Mouse (Mus musculus) limb, embryonic 15.5 days (tissue): ENCODE measurements around the gene Stxbp1. TPM values are rescaled to one million over a fixed set of nuclear protein-coding genes. Genes with fewer than 3 reads are reported as not detected.

Experiments
- ATAC-seq: fragments of 200-750 bp; cut with Nextera tagmentation; 2 replicates; pipeline ENCODE4 v1.8.0; 2017; ENCODE audit warnings: low read depth, moderate TSS enrichment; ENCODE audit not compliant: insufficient number of reproducible peaks, low FRiP score, low TSS enrichment
- H3K27ac ChIP-seq: fragments of 300-500 bp; sonication (generic); 2 replicates; pipeline ENCODE4 v1.5.1; 2015; ENCODE audit warnings: moderate library complexity, mild to moderate bottlenecking, inconsistent platforms
- H3K27me3 ChIP-seq: fragments of 300-500 bp; sonication (generic); 2 replicates; pipeline ENCODE4 v1.6.1; 2015; ENCODE audit warnings: inconsistent platforms
- H3K36me3 ChIP-seq: fragments of 300-500 bp; sonication (generic); 2 replicates; pipeline ENCODE4 v1.6.1; 2015; ENCODE audit warnings: inconsistent platforms
- H3K4me1 ChIP-seq: fragments of 300-500 bp; sonication (generic); 2 replicates; pipeline ENCODE4 v1.6.1; 2015; ENCODE audit warnings: inconsistent platforms
- H3K4me2 ChIP-seq: fragments of 300-500 bp; sonication (generic); 2 replicates; pipeline ENCODE4 v1.6.1; 2015; ENCODE audit warnings: mild to moderate bottlenecking, inconsistent platforms
- H3K4me3 ChIP-seq: fragments of 300-500 bp; sonication (generic); 2 replicates; pipeline ENCODE4 v1.5.1; 2015; ENCODE audit warnings: mild to moderate bottlenecking, inconsistent platforms
- H3K9ac ChIP-seq: fragments of 300-500 bp; sonication (generic); 2 replicates; pipeline ENCODE4 v1.6.1; 2015; ENCODE audit warnings: inconsistent platforms
- H3K9me3 ChIP-seq: fragments of 300-500 bp; sonication (generic); 2 replicates; pipeline ENCODE4 v1.6.1; 2016; ENCODE audit warnings: inconsistent platforms
- WGBS: fragments of 180-500 bp; shearing (Covaris S2); methylation state at CpG from one replicate; pipeline ENCODE4 v1.1.7; 2015; 5-methylcytosine and 5-hydroxymethylcytosine counted together
- polyA plus RNA-seq: library from polyadenylated mRNA; unstranded; fragments of >200 nt; fragmentation: Nextera tagmentation; extraction: Ambion mirVana; gene quantifications from 2 replicates; pipeline ENCODE4 v1.2.1, GENCODE M21; 2015

Gene Stxbp1
- polyA plus RNA-seq, 1 experiment from 2014 or later: 17.9 TPM

DNA sequence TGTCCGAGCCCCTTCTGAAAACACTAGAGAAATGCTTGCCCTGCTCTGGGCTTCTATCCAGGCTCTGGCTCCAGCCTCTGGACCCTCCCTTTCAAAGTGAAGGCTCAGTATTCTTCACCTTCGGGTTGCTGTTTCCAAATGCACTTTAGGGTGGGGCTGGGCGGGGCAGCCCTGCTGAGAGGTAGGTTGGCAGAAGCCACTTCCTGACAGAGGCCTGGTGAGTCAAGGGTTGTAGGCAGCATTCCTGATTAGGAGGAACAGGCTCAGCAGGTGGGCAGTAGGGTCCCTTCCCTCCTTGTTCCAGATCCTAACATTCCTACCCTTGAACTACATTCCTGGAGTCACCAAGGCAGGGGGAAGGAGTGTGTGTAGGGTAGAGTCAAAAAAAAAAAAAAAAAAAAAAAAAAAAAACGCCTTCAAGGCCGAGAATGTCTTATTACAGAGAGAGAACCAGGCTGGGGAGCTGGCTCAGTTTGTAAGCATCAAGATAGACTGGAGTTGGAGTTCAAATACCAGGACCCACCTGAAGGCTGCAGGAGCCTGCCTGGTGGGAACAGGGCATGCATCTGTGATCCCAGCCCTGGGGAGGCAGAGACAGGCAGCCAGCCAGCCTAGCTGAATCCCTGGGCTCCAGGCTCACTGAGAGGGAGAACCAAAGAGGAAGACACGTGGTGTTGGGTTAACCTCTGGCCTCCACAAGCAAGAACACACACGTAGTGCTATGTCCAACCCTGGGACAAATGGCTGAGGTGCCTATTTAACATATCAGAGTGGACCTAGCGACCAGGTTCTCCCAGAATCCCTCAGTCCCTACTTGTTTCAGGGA is 23.4 kb upstream of the Stxbp1 start:
- no peaks in the 10 kb centered on the region for H3K9me3 ChIP-seq
- 35% methylated on average over 8 of the region's 8 CpGs for WGBS

DNA sequence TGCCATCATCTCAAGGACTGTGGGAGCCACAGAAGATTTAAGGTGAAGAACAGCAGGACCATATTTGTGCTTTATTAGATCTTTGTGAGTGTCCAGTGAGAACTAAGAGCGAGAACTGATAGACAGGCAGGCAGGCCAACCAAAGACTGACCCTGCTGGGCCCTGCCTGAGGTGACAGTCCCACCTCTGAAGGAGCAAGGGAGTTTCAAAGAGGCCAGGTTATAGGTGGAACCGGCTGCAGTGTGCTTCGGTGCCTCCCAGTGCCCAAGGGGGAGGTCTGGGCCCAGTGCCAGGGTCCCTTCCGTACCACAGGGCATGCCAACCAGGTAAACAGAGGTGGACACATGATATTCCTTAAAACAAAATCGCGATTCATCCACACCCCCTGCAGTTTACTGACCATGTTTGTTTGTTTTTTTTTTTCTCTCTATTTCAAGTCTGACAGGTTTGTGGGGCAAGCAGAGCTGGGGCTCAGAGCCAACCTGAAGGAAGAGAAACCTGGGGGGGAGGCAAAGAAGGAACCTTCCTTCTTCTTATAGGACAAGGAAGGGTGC is 22.8 kb upstream of the Stxbp1 start:
- H3K36me3 ChIP-seq: no peaks in the 10 kb centered on the region
- H3K9ac ChIP-seq: no peak overlapping the region
- peaks cover 25% of the 10 kb centered on the region for H3K4me1 ChIP-seq
- 0 out of 2 replicates have a peak overlapping the region, but pooled peaks have one; percentile 12 for H3K4me2 ChIP-seq
- ATAC-seq: no peak
- WGBS: 40% methylated on average over 6 of the region's 6 CpGs
- H3K9me3 ChIP-seq: no peaks in the 10 kb centered on the region
- no peaks in the 10 kb centered on the region for H3K27me3 ChIP-seq
- H3K27ac ChIP-seq: peak overlapping the region; percentile 79
- no peak overlapping the region for H3K4me3 ChIP-seq

More for the DNA sequence above, 23.4 kb upstream of the Stxbp1 start:
- Histone ChIP-seq H3K36me3 (no peaks in the 10 kb centered on the region), H3K4me3 (no peak overlapping the region), H3K4me1 (peaks cover 32% of the 10 kb centered on the region), H3K9ac (no peak overlapping the region), H3K27ac (peak overlapping the region; percentile 79), H3K4me2 (0 out of 2 replicates have a peak overlapping the region, but pooled peaks have one; percentile 12), H3K27me3 (no peaks in the 10 kb centered on the region)
- ATAC-seq: peak; percentile 33

DNA sequence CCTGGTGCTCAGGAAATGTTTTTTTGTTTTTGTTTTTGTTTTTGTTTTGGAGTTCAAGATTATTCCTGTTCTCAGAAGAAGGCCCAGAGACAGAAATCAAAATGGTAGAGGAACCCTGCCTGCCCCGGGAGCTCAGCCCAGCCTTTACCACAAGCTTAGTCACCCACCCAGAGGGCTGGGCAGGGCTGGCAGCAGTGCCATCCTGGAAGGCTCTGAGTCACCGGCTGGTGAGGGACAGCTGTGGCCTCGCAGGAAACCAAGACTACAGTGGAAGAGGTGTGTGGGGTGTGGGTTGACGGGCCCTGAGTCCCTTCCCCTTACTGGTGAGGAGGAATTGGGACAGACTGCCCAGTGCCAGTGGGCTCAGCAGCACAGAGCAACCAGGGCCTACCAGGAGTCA is 20.3 kb upstream of the Stxbp1 start:
- WGBS: 67% methylated on average over 4 of the region's 4 CpGs
- peaks cover 16% of the 10 kb centered on the region for H3K4me1 ChIP-seq
- no peaks in the 10 kb centered on the region for H3K27me3 ChIP-seq
- H3K4me2 ChIP-seq: no peak overlapping the region
- no peak for ATAC-seq
- H3K36me3 ChIP-seq: no peaks in the 10 kb centered on the region
- no peak overlapping the region for H3K9ac ChIP-seq
- H3K9me3 ChIP-seq: no peaks in the 10 kb centered on the region
- H3K4me3 ChIP-seq: no peak overlapping the region
- no peak overlapping the region for H3K27ac ChIP-seq

DNA sequence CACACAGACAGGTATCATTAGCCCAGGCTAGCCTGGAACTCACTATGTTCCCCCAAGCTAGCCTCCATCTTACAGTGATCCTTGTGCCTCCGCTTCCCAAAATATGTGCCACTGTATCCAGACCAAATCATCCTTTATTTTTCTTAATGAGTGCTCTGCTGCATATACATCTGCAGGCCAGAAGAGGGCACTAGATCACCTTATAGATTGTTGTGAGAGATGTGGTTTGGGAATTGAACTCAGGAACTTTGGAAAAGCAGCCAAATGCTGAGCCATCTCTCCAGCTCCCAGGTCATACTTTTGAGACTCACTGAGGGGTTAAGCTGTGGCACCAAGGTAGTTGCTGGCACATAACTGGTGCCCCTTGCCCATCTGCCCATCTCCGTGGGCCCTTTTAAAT is 17.7 kb upstream of the Stxbp1 start:
- ATAC-seq: no peak
- 58% methylated on average over 2 of the region's 2 CpGs for WGBS
- no peaks in the 10 kb centered on the region for H3K36me3 ChIP-seq

DNA sequence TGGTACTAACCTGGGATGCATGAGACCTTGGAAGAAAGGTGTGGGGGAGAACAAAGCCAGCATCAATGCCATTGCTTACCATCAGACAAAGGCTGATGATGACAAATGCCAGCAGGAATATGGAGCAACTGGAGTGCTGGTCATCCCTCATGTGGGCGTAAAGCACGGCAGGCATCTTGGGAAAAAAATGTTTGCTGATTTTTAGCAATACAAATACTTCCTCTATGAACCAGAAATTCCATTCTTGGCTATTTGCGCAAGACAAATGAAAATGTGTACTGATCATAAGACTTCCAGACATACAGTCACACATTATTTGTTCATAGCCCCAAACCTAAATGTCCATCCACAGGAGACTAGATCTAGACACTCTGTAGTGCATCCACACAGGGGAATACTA is 16.3 kb upstream of the Stxbp1 start:
- H3K36me3 ChIP-seq: no peaks in the 10 kb centered on the region
- no peak overlapping the region for H3K27ac ChIP-seq
- 85% methylated on average over 3 of the region's 3 CpGs for WGBS
- H3K27me3 ChIP-seq: no peaks in the 10 kb centered on the region
- no peaks in the 10 kb centered on the region for H3K9me3 ChIP-seq
- H3K4me2 ChIP-seq: no peak overlapping the region
- H3K4me1 ChIP-seq: 0 out of 2 replicates have a peak, but pooled peaks cover 6% of the 10 kb centered on the region
- ATAC-seq: no peak
- no peak overlapping the region for H3K4me3 ChIP-seq
- no peak overlapping the region for H3K9ac ChIP-seq

More for the DNA sequence above, 17.7 kb upstream of the Stxbp1 start:
- Histone ChIP-seq H3K9ac (no peak overlapping the region), H3K4me3 (no peak overlapping the region), H3K4me2 (no peak overlapping the region), H3K4me1 (peaks cover 5% of the 10 kb centered on the region; the same call in 1 of the 2 replicates), H3K27me3 (no peaks in the 10 kb centered on the region), H3K27ac (no peak overlapping the region), H3K9me3 (no peaks in the 10 kb centered on the region)

DNA sequence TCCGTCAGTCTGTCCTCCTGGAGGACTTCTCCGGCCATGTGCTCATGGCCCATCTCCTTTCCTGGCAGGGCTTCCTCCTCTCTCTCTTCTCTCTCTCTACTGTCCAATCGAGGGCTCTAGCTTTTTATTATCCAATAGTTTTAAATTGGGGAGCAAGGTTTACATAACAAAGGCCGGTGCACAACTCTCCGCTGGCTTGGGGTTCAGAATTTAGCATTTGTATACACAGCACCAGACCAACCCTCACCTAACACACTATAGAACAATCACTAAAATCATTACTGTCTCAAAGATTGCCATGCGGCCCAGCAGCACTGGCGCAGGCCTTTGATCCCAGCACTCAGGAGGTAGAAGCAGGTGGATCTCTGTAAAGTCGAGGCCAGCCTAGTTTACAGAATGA is 13.8 kb upstream of the Stxbp1 start:
- Histone ChIP-seq H3K9ac (no peak overlapping the region), H3K9me3 (no peaks in the 10 kb centered on the region), H3K4me1 (peaks cover 12% of the 10 kb centered on the region; the same call in 1 of the 2 replicates), H3K27me3 (no peaks in the 10 kb centered on the region), H3K27ac (no peak overlapping the region), H3K4me2 (no peak overlapping the region), H3K36me3 (no peaks in the 10 kb centered on the region), H3K4me3 (no peak overlapping the region)
- ATAC-seq: no peak
- 77% methylated on average over 8 of the region's 8 CpGs for WGBS

DNA sequence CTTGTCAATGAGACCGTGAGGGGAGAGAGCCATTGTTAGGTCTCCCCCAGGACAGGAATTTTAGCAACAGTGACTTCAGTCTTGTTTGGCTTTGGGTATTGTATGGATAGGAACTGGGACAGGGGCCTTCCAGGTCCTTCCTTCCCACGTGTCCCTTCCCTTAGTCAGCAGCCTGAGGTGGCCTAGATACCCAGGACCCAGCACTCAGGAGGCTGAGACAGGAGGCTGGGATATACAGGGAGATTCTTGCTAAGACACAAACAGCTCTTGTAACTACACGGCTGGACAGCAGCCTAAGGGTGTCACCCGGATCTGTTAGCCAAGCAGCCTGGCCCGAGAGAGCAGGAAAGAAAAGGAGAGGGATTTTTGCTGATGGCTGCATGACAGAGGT is 12.6 kb upstream of the Stxbp1 start:
- no peaks in the 10 kb centered on the region for H3K27me3 ChIP-seq
- H3K27ac ChIP-seq: no peak overlapping the region
- WGBS: 73% methylated on average over 5 of the region's 5 CpGs
- no peak overlapping the region for H3K4me3 ChIP-seq
- H3K36me3 ChIP-seq: no peaks in the 10 kb centered on the region
- no peak overlapping the region for H3K4me2 ChIP-seq
- no peak for ATAC-seq
- no peak overlapping the region for H3K9ac ChIP-seq
- H3K9me3 ChIP-seq: no peaks in the 10 kb centered on the region
- peaks cover 12% of the 10 kb centered on the region; the same call in 1 of the 2 replicates for H3K4me1 ChIP-seq

DNA sequence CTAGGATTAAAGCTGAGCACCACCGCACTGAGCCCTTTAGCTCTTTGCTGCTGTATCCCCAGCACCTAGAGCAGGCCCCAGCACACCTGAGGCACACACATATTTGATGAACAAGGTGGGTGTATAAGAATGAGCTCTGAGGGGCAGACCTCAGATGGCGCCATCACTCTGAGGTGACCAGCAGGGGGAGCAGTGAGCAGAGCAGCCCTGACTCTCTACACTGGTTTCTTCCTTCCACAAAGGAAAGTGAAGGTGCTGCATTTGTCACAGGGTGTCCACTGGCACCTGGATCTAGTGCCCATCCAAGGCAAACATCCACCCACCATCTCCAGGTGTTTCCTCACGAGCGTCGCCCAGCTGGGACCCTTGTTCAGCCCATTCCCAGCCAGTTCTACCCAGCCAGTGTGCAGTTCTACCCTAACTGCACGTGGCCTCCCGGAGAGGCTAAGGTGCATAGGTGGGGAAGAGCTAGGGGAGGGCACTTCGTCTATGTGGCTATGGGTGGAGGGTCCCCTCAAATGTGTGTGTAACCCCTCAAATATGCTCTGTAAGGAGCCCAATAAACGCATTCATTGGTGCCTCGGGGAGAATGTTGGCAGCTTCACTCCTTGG is 12.1 kb upstream of the Stxbp1 start:
- Histone ChIP-seq H3K9ac (no peak overlapping the region), H3K36me3 (no peaks in the 10 kb centered on the region), H3K4me1 (peaks cover 12% of the 10 kb centered on the region; the same call in 1 of the 2 replicates), H3K9me3 (no peaks in the 10 kb centered on the region), H3K4me2 (no peak overlapping the region), H3K4me3 (no peak overlapping the region), H3K27ac (no peak overlapping the region), H3K27me3 (no peaks in the 10 kb centered on the region)
- WGBS: 37% methylated on average over 10 of the region's 10 CpGs
- no peak for ATAC-seq

DNA sequence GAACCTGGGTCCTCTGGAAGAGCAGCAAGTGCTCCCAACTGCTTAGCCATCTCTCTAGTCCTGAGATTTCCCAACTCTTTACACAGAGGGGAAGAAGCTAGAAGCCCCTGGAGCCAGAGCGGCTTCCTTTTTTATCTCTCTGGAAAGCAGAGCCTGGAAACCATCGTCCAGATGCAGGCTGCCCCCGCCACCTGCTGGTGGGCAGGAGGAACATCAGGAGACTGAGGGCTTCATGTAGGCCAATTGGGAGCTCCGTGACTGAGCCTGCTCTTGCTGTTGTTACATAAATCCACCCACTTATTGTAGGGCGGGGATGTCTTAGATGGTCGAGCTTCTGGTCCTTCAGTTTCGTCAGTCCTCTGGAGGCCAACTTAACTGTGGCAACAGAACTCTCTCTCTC is 10.5 kb upstream of the Stxbp1 start:
- Histone ChIP-seq H3K4me3 (no peak overlapping the region), H3K4me2 (no peak overlapping the region), H3K4me1 (peaks cover 14% of the 10 kb centered on the region; the same call in 1 of the 2 replicates), H3K9ac (no peak overlapping the region), H3K27ac (no peak overlapping the region), H3K9me3 (no peaks in the 10 kb centered on the region), H3K36me3 (no peaks in the 10 kb centered on the region), H3K27me3 (peaks cover under 1% of the 10 kb centered on the region; the same call in 1 of the 2 replicates)
- ATAC-seq: peak; percentile 32; the same call in 1 of the 2 replicates
- 1% methylated on average over 7 of the region's 7 CpGs for WGBS

DNA sequence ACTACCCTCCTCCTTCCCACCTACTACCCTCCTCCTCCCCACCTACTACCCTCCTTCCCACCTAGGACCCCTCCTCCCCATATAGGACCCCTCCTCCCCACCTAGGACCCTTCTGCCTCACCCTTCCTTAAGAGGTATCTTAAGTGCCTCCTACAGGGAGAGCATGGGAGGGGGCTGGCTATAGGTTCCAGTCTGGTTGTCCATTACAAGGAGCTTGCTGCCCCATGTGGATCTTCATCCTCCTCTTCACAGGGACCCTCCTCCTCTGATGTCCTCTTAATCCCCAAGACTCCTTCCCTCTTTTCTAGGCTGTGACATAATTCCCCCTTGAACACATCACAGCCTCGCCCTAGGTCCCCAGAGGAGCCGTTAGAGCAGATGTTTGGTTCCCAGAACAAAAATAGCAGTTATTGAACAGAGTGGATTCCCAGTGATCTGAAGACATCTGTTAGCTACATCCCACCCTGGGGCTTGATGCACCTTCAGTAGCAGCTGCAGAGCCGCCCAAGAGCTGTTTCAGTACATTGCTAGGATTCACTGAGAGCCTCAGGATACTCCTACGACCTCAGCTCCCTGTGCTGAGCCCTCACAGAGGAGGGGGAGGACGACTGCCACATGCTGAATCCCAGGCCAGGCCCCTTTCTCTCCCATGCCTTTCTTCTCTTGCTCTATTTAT is 8.9 kb upstream of the Stxbp1 start:
- Histone ChIP-seq H3K27me3 (peaks cover 17% of the 10 kb centered on the region), H3K27ac (no peak overlapping the region), H3K4me3 (no peak overlapping the region), H3K4me1 (peaks cover 18% of the 10 kb centered on the region), H3K9ac (no peak overlapping the region), H3K4me2 (no peak overlapping the region), H3K9me3 (no peaks in the 10 kb centered on the region), H3K36me3 (no peaks in the 10 kb centered on the region)
- 40% methylated on average over 5 of the region's 5 CpGs for WGBS
- ATAC-seq: no peak

DNA sequence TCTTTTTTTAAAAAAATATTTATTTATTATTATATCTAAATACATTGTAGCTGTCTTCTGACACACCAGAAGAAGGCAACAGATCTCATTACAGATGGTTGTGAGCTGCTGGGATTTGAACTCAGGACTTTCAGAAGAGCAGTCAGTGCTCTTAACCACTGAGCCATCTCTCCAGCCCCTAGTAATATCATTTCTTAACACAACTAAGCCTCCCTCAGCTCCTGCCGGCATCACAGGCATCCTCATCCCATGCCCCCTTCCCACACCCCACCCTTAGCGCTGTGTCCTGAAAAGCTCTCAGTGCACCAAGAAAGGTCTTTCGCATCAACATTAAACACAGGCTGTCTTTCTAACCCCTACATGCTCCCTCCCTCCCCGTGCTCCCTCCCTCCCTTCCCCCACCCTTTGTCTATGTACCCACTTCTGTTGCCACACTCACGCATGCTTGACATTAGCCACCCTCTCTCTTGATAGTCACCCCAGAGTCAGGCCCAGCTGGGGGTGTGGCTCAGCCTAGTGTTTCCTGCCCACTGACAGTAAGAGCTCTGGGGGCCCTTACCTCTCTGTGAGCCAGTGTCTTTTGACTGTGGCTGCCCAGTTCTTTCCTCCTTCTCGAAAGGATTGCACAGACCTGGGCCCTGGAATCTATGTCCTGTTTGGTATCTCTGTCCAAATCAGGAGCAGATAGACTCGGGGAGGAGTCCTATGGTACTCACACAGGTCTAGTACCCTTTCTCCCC is 8.2 kb upstream of the Stxbp1 start:
- no peak overlapping the region for H3K27ac ChIP-seq
- H3K4me2 ChIP-seq: no peak overlapping the region
- H3K36me3 ChIP-seq: no peaks in the 10 kb centered on the region
- H3K27me3 ChIP-seq: peaks cover 17% of the 10 kb centered on the region
- no peak overlapping the region for H3K4me3 ChIP-seq
- WGBS: 68% methylated on average over 7 of the region's 7 CpGs
- H3K9ac ChIP-seq: no peak overlapping the region
- no peaks in the 10 kb centered on the region for H3K9me3 ChIP-seq
- no peak for ATAC-seq
- peaks cover 18% of the 10 kb centered on the region for H3K4me1 ChIP-seq
